Comparison of ENCODE assay signal across 9 mouse cellular contexts in the genomic region with DNA sequence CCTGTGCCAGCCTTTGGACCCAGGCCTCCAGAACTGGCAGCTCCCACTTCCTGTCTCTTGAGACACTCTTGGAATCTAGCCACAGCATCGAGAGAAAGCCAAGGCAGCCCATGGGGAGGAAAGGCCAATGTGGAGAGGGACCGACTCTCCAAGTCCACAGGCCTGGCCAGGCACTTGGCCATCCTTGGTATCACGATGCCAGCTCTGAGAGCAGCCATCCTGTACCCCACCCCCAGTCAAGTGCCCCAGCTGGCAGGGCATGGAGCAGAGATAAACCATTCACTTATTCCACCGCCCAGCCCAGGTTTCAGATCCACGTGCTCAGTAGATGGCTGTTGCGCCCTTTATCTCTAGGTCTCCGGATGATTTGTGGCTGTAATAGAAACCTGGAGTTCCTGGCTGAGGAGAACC. TPM values are rescaled to one million over a fixed set of nuclear protein-coding genes. Genes with fewer than 3 reads are reported as not detected.
DNase-seq lines count a peak whose midpoint lies in the region; ATAC-seq and TF ChIP-seq lines count a peak whose summit lies in the region.
"Had no signal": no experiment of that assay in that cellular context is flagged by ENCODE, and none has a peak within 500 bp of the region (broad histone marks: within the 10 kb centered on the region; RNA-seq: fewer than 3 reads in every experiment).

No protein-coding gene starts in this region.

- H3K4me3 ChIP-seq in forebrain, embryonic 14.5 days (ENCODE audit: low read depth, low read length) = no peak overlapping the region
- no peak overlapping the region for H3K4me3 ChIP-seq in forebrain, embryonic 15.5 days
- no peak overlapping the region for H3K4me3 ChIP-seq in lung, postnatal 0 days (ENCODE audit: low read depth, low read length)

- H3K4me2 ChIP-seq in forebrain, embryonic 14.5 days (ENCODE audit: low read length) = no peak overlapping the region
- H3K4me2 ChIP-seq in forebrain, embryonic 15.5 days (replicated peaks) = no peak overlapping the region
- H3K4me2 ChIP-seq in lung, postnatal 0 days (replicated peaks; ENCODE audit: low read depth, low read length) = no peak overlapping the region

- no peaks in the 10 kb centered on the region for H3K27me3 ChIP-seq in forebrain, embryonic 14.5 days (replicated peaks; ENCODE audit: control insufficient read depth, insufficient read depth, low read length)
- no peaks in the 10 kb centered on the region for H3K27me3 ChIP-seq in forebrain, embryonic 15.5 days
- no peaks in the 10 kb centered on the region for H3K27me3 ChIP-seq in lung, postnatal 0 days (replicated peaks; ENCODE audit: insufficient read depth, low read length)

- TF ChIP-seq CTCF in lung, postnatal 0 days (IDR thresholded peaks at IDR 0.05) = no peak

- no peak overlapping the region for H3K9ac ChIP-seq in forebrain, embryonic 14.5 days (ENCODE audit: low read length)
- H3K9ac ChIP-seq in forebrain, embryonic 15.5 days (replicated peaks) = no peak overlapping the region
- H3K9ac ChIP-seq in lung, postnatal 0 days (replicated peaks; ENCODE audit: low read depth) = no peak overlapping the region

- no peaks in the 10 kb centered on the region for H3K4me1 ChIP-seq in forebrain, embryonic 14.5 days (ENCODE audit: control insufficient read depth, insufficient read depth, low read length)
- no peaks in the 10 kb centered on the region for H3K4me1 ChIP-seq in forebrain, embryonic 15.5 days
- 0 out of 2 replicates have a peak, but pooled peaks cover 3% of the 10 kb centered on the region for H3K4me1 ChIP-seq in lung, postnatal 0 days (ENCODE audit: insufficient read depth, low read depth, low read length)

- H3K27ac ChIP-seq in forebrain, embryonic 14.5 days (ENCODE audit: low read depth, low read length) = no peak overlapping the region
- no peak overlapping the region for H3K27ac ChIP-seq in forebrain, embryonic 15.5 days (replicated peaks)
- no peak overlapping the region for H3K27ac ChIP-seq in lung, postnatal 0 days (ENCODE audit: low read length)

- no peak for TF ChIP-seq EP300 in lung, postnatal 0 days (IDR thresholded peaks at IDR 0.05)

- H3K9me3 ChIP-seq in forebrain, embryonic 14.5 days (replicated peaks; ENCODE audit: control insufficient read depth, low read length) = no peaks in the 10 kb centered on the region
- no peaks in the 10 kb centered on the region for H3K9me3 ChIP-seq in forebrain, embryonic 15.5 days
- H3K9me3 ChIP-seq in lung, postnatal 0 days (ENCODE audit: low read length) = no peaks in the 10 kb centered on the region

- no peak; the same call in 1 of the 2 replicates for ATAC-seq in forebrain, embryonic 14.5 days
- ATAC-seq in forebrain, embryonic 15.5 days (replicated peaks) = no peak
- ATAC-seq in lung, postnatal 0 days = no peak

- no peaks in the 10 kb centered on the region for H3K36me3 ChIP-seq in forebrain, embryonic 14.5 days (ENCODE audit: control insufficient read depth, insufficient read depth, low read length)
- H3K36me3 ChIP-seq in forebrain, embryonic 15.5 days = no peaks in the 10 kb centered on the region
- no peaks in the 10 kb centered on the region for H3K36me3 ChIP-seq in lung, postnatal 0 days (ENCODE audit: insufficient read depth, low read length)

- WGBS in forebrain, embryonic 14.5 days = 90% methylated on average over 7 of the region's 7 CpGs
- WGBS in forebrain, embryonic 15.5 days = 84% methylated on average over 7 of the region's 7 CpGs
- 52% methylated on average over 7 of the region's 7 CpGs for WGBS in lung, postnatal 0 days

- DNase-seq in forebrain, embryonic 14.5 days (ENCODE audit: low spot score) = peak; percentile 26
- DNase-seq in spleen, postnatal 10 days (ENCODE audit: low spot score in 2 of 2) = peak; percentile 32 to 71
- no peak for DNase-seq in spleen, adult 18-20 months
- peak; percentile 23 for DNase-seq in gastrocnemius, adult 18-20 months (ENCODE audit: low spot score)
- peak; percentile 13 for DNase-seq in lung, postnatal 0 days (ENCODE audit: low spot score)
- no peak for DNase-seq in embryo, embryonic 11 days
- no peak for DNase-seq in urinary bladder, adult 2 months (ENCODE audit: low spot score)

RNA-seq across cellular contexts. Expression of gene Rpl37a, which starts 40.3 kb away (rescaled TPM):
- polyA plus RNA-seq in forebrain, embryonic 14.5 days (2014; fragmentation: Nextera tagmentation; extraction: Ambion mirVana) = 1,225 and 1,554 TPM in 2 replicates
- 1,140 and 1,234 TPM in 2 replicates for polyA plus RNA-seq in forebrain, embryonic 15.5 days (2015; fragmentation: Nextera tagmentation; extraction: Ambion mirVana)
- total RNA-seq in gastrocnemius, adult 18-20 months (2021) = 100 to 1,000 TPM; 566 to 581 TPM
- 2,028 and 2,237 TPM in 2 replicates for polyA plus RNA-seq in lung, postnatal 0 days (2015; fragmentation: Nextera tagmentation; extraction: Ambion mirVana)
- 1,766 and 1,999 TPM in 2 replicates for polyA plus RNA-seq in urinary bladder, adult 2 months (2012; rRNA removed)

RNA-seq across cellular contexts. Expression of gene Ankar, which starts 51.0 kb away (rescaled TPM):
- polyA plus RNA-seq in forebrain, embryonic 14.5 days (2014; fragmentation: Nextera tagmentation; extraction: Ambion mirVana) = not detected in 2 replicates
- not detected in 2 replicates for polyA plus RNA-seq in forebrain, embryonic 15.5 days (2015; fragmentation: Nextera tagmentation; extraction: Ambion mirVana)
- not detected for total RNA-seq in gastrocnemius, adult 18-20 months (2021)
- polyA plus RNA-seq in lung, postnatal 0 days (2015; fragmentation: Nextera tagmentation; extraction: Ambion mirVana) = not detected in 2 replicates
- not detected in 2 replicates for polyA plus RNA-seq in urinary bladder, adult 2 months (2012; rRNA removed)
- polyA plus RNA-seq: large intestine, adult 2 months had no signal

Comparison
In these comparisons a context has a peak if more than half of its experiments do, and no peak if none do; other contexts are left out.
1. DNase-seq: peak in forebrain, embryonic 14.5 days (single experiment), spleen, postnatal 10 days (2 of 2), gastrocnemius, adult 18-20 months (single experiment) and lung, postnatal 0 days (single experiment); none in spleen, adult 18-20 months (0 of 2), embryo, embryonic 11 days (single experiment) and urinary bladder, adult 2 months (single experiment).